Mouse (Mus musculus) forebrain, embryonic 15.5 days (tissue): ENCODE data around the gene Dnajc27. TPM values are rescaled to one million over a fixed set of nuclear protein-coding genes. Genes with fewer than 3 reads are reported as not detected.

Source experiments
- ATAC-seq: fragments of 200-750 bp; cut with Nextera tagmentation; replicated peaks from 2 replicates; pipeline ENCODE4 v1.8.0; 2017; ENCODE audit warnings: mild to moderate bottlenecking, moderate TSS enrichment, moderate library complexity
- H3K27ac ChIP-seq: fragments of 300-500 bp; sonication (generic); replicated peaks from 2 replicates; pipeline ENCODE4 v1.5.1; 2015; ENCODE audit warnings: mild to moderate bottlenecking, inconsistent platforms
- H3K27me3 ChIP-seq: fragments of 300-500 bp; sonication (generic); 2 replicates; pipeline ENCODE4 v1.6.1; 2015; ENCODE audit warnings: inconsistent platforms
- H3K36me3 ChIP-seq: fragments of 300-500 bp; sonication (generic); 2 replicates; pipeline ENCODE4 v1.6.1; 2015; ENCODE audit warnings: mild to moderate bottlenecking, inconsistent platforms
- H3K4me1 ChIP-seq: fragments of 300-500 bp; sonication (generic); 2 replicates; pipeline ENCODE4 v1.6.1; 2015; ENCODE audit warnings: inconsistent platforms
- H3K4me2 ChIP-seq: fragments of 300-500 bp; sonication (generic); replicated peaks from 2 replicates; pipeline ENCODE4 v1.6.1; 2015; ENCODE audit warnings: mild to moderate bottlenecking, inconsistent platforms
- H3K4me3 ChIP-seq: fragments of 300-500 bp; sonication (generic); 2 replicates; pipeline ENCODE4 v1.5.1; 2015; ENCODE audit warnings: mild to moderate bottlenecking, inconsistent platforms
- H3K9ac ChIP-seq: fragments of 300-500 bp; sonication (generic); replicated peaks from 2 replicates; pipeline ENCODE4 v1.6.1; 2015; ENCODE audit warnings: mild to moderate bottlenecking, inconsistent platforms
- H3K9me3 ChIP-seq: fragments of 300-500 bp; sonication (generic); 2 replicates; pipeline ENCODE4 v1.6.1; 2016; ENCODE audit warnings: inconsistent platforms
- WGBS: fragments of 180-500 bp; shearing (Covaris S2); methylation state at CpG from one replicate; pipeline ENCODE4 v1.1.7; 2015; ENCODE audit warnings: mixed read lengths; 5-methylcytosine and 5-hydroxymethylcytosine counted together
- polyA plus RNA-seq: library from polyadenylated mRNA; unstranded; fragments of >200 nt; fragmentation: Nextera tagmentation; extraction: Ambion mirVana; gene quantifications from 2 replicates; pipeline ENCODE4 v1.2.1, GENCODE M21; 2015

The Dnajc27 gene
- polyA plus RNA-seq, 1 experiment from 2014 or later: 13.1 TPM

GRCm38 (mm10) chr12:4116132-4116531 is 33.7 kb downstream of the Dnajc27 start:
- H3K4me2 ChIP-seq: no peak overlapping the region
- H3K9ac ChIP-seq: no peak overlapping the region
- H3K9me3 ChIP-seq: no peaks in the 10 kb centered on the region
- no peak for ATAC-seq
- no peaks in the 10 kb centered on the region for H3K4me1 ChIP-seq
- 87% methylated on average over 9 of the region's 9 CpGs for WGBS
- no peak overlapping the region for H3K27ac ChIP-seq
- no peak overlapping the region for H3K4me3 ChIP-seq
- H3K36me3 ChIP-seq: no peaks in the 10 kb centered on the region; the same call in 1 of the 2 replicates
- no peaks in the 10 kb centered on the region for H3K27me3 ChIP-seq

DNA sequence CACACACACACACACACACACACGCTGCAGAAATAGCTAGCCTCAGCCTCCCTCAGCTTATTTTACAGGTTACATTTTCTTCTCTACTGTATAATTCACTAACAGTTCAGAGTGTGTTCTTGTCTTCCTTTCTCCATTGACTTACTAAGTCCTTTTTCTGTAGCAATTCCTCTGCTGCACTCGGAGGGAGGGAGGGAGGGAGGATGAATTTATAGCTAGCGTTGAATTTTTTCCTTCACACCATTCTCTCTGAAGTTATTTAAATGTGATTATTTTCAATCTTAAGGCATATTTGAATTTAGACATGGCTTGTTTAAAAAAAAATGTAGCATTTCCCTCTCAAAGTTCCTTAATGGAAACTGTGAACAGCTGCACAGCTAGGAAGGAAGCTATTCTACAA is 34.8 kb downstream of the Dnajc27 start:
- Histone ChIP-seq H3K9me3 (no peaks in the 10 kb centered on the region), H3K27me3 (no peaks in the 10 kb centered on the region), H3K4me1 (no peaks in the 10 kb centered on the region), H3K4me2 (no peak overlapping the region), H3K9ac (no peak overlapping the region), H3K27ac (no peak overlapping the region), H3K4me3 (no peak overlapping the region), H3K36me3 (no peaks in the 10 kb centered on the region; the same call in 1 of the 2 replicates)
- ATAC-seq: no peak
- WGBS: 71% methylated on average over 3 of the region's 3 CpGs

DNA sequence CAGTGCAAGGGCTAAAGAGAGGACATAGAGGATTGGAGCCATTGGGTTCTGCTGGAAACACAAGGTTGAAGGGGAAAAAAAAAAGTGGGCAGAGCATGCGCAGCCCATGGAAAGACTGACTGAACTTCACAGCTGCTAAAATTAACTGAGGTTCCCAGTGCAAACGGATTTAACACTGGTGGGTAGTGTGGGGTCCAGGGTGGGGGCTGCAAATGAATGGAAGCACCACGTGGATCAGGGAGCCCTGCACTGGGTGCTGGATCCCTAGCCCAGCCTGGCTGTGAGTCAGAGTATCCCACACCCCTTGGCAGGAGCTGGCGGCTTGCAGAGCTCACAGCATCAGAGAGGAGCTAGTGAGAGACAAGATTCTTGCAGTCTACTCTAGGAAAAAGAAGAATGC is 35.2 kb downstream of the Dnajc27 start:
- H3K27ac ChIP-seq: no peak overlapping the region
- no peak overlapping the region for H3K4me3 ChIP-seq
- no peak for ATAC-seq
- H3K27me3 ChIP-seq: no peaks in the 10 kb centered on the region
- H3K4me1 ChIP-seq: no peaks in the 10 kb centered on the region
- no peak overlapping the region for H3K4me2 ChIP-seq
- no peak overlapping the region for H3K9ac ChIP-seq
- 79% methylated on average over 4 of the region's 4 CpGs for WGBS
- H3K9me3 ChIP-seq: no peaks in the 10 kb centered on the region
- no peaks in the 10 kb centered on the region; the same call in 1 of the 2 replicates for H3K36me3 ChIP-seq

DNA sequence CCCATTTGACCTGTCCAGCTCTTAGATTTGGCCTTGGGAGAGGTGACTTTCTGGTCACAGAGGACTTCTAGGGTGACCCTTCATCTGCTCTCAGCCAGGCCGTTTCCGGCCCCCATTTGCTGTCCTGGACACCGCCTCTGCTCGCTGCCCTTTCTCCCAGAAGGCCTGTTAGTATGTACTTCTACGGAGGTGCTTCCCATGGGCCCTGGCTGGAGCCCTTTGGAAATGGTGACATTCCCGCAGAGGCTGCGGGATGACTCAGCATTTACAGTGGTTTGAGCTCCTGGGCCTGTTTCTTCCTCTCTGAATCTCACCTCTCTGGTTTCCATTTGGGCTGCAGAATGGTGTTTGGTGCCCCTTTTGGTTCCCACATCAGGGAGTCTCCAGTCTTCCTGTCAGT is 45.0 kb downstream of the Dnajc27 start:
- H3K4me1 ChIP-seq: no peaks in the 10 kb centered on the region
- no peak overlapping the region for H3K4me2 ChIP-seq
- H3K27me3 ChIP-seq: no peaks in the 10 kb centered on the region
- H3K9ac ChIP-seq: no peak overlapping the region
- no peaks in the 10 kb centered on the region for H3K36me3 ChIP-seq
- ATAC-seq: no peak
- H3K9me3 ChIP-seq: no peaks in the 10 kb centered on the region
- H3K4me3 ChIP-seq: no peak overlapping the region
- H3K27ac ChIP-seq: no peak overlapping the region
- 88% methylated on average over 7 of the region's 7 CpGs for WGBS

- peak; percentile 93 for ATAC-seq
These were observed 50.8 kb downstream of the Dnajc27 start, which contains the start of gene Adcy3 for GRCm38 (mm10) chr12:4132941-4133846. Adcy3 (plus strand) TSS chr12:4133103.

GRCm38 (mm10) chr12:4133847-4134212 is 51.4 kb downstream of the Dnajc27 start:
- Histone ChIP-seq H3K4me2 (peak overlapping the region; percentile 78), H3K4me3 (peak overlapping the region; percentile 68), H3K4me1 (peaks cover 27% of the 10 kb centered on the region), H3K27ac (peak overlapping the region; percentile 83; the same call in 1 of the 2 replicates), H3K9me3 (no peaks in the 10 kb centered on the region), H3K27me3 (no peaks in the 10 kb centered on the region), H3K9ac (peak overlapping the region; percentile 70), H3K36me3 (no peaks in the 10 kb centered on the region; the same call in 1 of the 2 replicates)
- 32% methylated on average over 11 of the region's 11 CpGs for WGBS
- peak; percentile 56 for ATAC-seq

More at GRCm38 (mm10) chr12:4132941-4133846, 50.8 kb downstream of the Dnajc27 start, which contains the start of gene Adcy3:
- H3K36me3 ChIP-seq: no peaks in the 10 kb centered on the region; the same call in 1 of the 2 replicates
- H3K4me2 ChIP-seq: peak within 1 kb of the TSS; percentile 78
- H3K27ac ChIP-seq: peak within 1 kb of the TSS; percentile 83
- H3K4me3 ChIP-seq: peak within 1 kb of the TSS; percentile 68
- H3K4me1 ChIP-seq: peaks cover 27% of the 10 kb centered on the region
- H3K9me3 ChIP-seq: no peaks in the 10 kb centered on the region
- peak within 1 kb of the TSS; percentile 70 for H3K9ac ChIP-seq
- no peaks in the 10 kb centered on the region for H3K27me3 ChIP-seq
- under 1% methylated on average over 81 of the region's 83 CpGs for WGBS

DNA sequence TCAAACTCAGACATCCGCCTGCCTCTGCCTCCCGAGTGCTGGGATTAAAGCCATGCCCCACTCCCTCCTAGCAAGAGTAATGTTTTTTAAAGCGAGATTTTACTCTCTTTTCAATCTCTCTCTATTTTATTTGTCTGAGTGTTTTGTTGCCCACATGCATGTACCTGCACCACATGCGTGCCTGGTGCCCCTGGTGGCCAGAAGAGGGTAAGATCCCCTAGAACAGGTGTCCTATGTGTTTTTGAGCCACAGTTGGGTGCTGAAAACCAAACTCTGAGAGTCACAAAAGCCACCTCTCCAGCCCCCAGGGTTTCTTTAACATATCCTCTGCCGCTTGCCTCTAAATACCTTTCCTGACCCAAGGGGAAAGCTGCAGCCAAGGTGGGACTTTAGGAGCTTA is 60.8 kb downstream of the Dnajc27 start:
- H3K36me3 ChIP-seq: no peaks in the 10 kb centered on the region; the same call in 1 of the 2 replicates
- H3K4me3 ChIP-seq: no peak overlapping the region
- H3K4me2 ChIP-seq: no peak overlapping the region
- H3K4me1 ChIP-seq: no peaks in the 10 kb centered on the region
- no peaks in the 10 kb centered on the region for H3K9me3 ChIP-seq
- H3K9ac ChIP-seq: no peak overlapping the region
- 89% methylated on average over 5 of the region's 5 CpGs for WGBS
- no peak overlapping the region for H3K27ac ChIP-seq
- H3K27me3 ChIP-seq: no peaks in the 10 kb centered on the region
- ATAC-seq: no peak

DNA sequence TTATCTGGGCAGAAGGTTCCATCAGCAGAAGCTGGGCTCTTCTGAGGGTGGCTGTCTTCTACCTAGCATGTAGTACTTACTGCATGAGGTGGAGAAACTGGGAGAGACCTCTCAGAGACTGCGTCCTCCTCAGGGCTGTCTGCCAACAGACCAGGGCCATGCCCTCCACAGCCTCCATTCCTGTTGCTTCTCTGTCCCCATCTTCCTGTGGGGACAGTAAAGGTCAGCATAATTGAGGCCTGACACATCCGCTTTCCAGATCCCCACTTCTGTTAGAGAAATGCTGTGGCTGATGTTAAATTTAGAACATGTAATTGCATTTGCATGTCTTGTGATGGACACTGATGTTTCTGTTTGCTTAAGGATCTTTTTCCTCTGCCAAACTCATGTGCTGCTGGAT is 68.6 kb downstream of the Dnajc27 start:
- no peak for ATAC-seq
- 86% methylated on average over 2 of the region's 2 CpGs for WGBS

DNA sequence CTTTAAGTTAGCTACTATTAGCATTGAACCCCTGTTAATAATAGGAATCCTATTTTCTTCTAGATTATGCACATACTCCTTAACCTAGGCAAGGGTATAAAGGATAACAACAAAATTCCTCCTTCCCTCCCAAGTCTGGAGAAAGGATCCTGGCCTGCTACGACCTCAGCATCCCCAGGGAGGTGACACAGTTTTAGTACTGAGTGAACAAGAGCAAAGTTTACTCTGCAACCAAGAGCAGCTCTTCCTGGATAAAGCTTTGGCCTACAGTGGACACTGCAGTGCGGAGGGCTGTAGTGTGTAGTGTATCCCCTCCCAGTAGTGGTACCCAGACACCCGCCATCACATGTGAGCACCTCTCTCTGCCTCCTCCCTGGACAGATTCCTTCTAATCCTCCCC is 69.6 kb downstream of the Dnajc27 start:
- no peak overlapping the region for H3K27ac ChIP-seq
- no peak for ATAC-seq
- WGBS: 94% methylated on average over 3 of the region's 3 CpGs
- no peaks in the 10 kb centered on the region for H3K4me1 ChIP-seq
- no peaks in the 10 kb centered on the region for H3K27me3 ChIP-seq
- no peak overlapping the region for H3K9ac ChIP-seq
- no peaks in the 10 kb centered on the region for H3K36me3 ChIP-seq
- no peaks in the 10 kb centered on the region for H3K9me3 ChIP-seq
- H3K4me2 ChIP-seq: no peak overlapping the region
- no peak overlapping the region for H3K4me3 ChIP-seq

More for the DNA sequence above, 68.6 kb downstream of the Dnajc27 start:
- no peaks in the 10 kb centered on the region for H3K9me3 ChIP-seq
- H3K9ac ChIP-seq: no peak overlapping the region
- H3K4me2 ChIP-seq: no peak overlapping the region
- H3K4me3 ChIP-seq: no peak overlapping the region
- H3K27me3 ChIP-seq: no peaks in the 10 kb centered on the region
- H3K36me3 ChIP-seq: no peaks in the 10 kb centered on the region
- no peaks in the 10 kb centered on the region for H3K4me1 ChIP-seq
- no peak overlapping the region for H3K27ac ChIP-seq

DNA sequence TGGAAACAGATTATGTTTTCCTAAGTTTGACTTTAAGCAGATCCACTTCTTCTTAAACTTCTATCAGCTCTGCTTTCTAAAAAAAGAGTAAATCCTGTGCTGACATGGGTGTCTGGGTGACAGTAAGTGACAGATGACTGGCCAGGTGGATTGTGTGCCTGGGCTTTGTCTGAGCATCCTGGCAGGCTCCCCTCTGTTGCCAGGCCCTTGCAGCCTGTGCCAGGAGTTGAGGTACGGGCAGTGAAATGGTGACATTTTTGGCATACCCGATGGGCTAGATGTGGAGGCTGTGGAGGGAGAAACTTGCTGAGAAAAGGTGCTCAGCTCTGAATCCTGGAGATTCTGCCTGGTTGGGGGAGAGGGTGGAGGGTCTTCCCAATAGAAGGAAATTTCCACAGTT is 75.1 kb downstream of the Dnajc27 start:
- 0 out of 2 replicates have a peak, but pooled peaks cover 4% of the 10 kb centered on the region for H3K4me1 ChIP-seq
- no peak overlapping the region for H3K27ac ChIP-seq
- H3K36me3 ChIP-seq: no peaks in the 10 kb centered on the region
- H3K9me3 ChIP-seq: no peaks in the 10 kb centered on the region
- H3K4me3 ChIP-seq: no peak overlapping the region
- ATAC-seq: no peak
- H3K4me2 ChIP-seq: no peak overlapping the region
- 51% methylated on average over 2 of the region's 2 CpGs for WGBS
- H3K27me3 ChIP-seq: no peaks in the 10 kb centered on the region
- no peak overlapping the region for H3K9ac ChIP-seq

- Histone ChIP-seq H3K27ac (no peak overlapping the region), H3K36me3 (no peaks in the 10 kb centered on the region), H3K4me1 (0 out of 2 replicates have a peak, but pooled peaks cover 4% of the 10 kb centered on the region), H3K9ac (no peak overlapping the region), H3K9me3 (no peaks in the 10 kb centered on the region), H3K4me3 (no peak overlapping the region), H3K4me2 (no peak overlapping the region), H3K27me3 (no peaks in the 10 kb centered on the region)
- ATAC-seq: no peak
- 84% methylated on average over 3 of the region's 3 CpGs for WGBS
These were observed 75.8 kb downstream of the Dnajc27 start for GRCm38 (mm10) chr12:4158179-4158578.

GRCm38 (mm10) chr12:4158868-4159632 is 76.7 kb downstream of the Dnajc27 start:
- ATAC-seq: no peak
- Histone ChIP-seq H3K4me2 (no peak overlapping the region), H3K4me3 (no peak overlapping the region), H3K27me3 (no peaks in the 10 kb centered on the region), H3K36me3 (no peaks in the 10 kb centered on the region), H3K4me1 (0 out of 2 replicates have a peak, but pooled peaks cover 4% of the 10 kb centered on the region), H3K9me3 (no peaks in the 10 kb centered on the region), H3K9ac (no peak overlapping the region), H3K27ac (no peak overlapping the region)
- WGBS: 93% methylated on average over 7 of the region's 7 CpGs
